Comparison of ENCODE assay signal across 12 mouse cellular contexts in the genomic region with DNA sequence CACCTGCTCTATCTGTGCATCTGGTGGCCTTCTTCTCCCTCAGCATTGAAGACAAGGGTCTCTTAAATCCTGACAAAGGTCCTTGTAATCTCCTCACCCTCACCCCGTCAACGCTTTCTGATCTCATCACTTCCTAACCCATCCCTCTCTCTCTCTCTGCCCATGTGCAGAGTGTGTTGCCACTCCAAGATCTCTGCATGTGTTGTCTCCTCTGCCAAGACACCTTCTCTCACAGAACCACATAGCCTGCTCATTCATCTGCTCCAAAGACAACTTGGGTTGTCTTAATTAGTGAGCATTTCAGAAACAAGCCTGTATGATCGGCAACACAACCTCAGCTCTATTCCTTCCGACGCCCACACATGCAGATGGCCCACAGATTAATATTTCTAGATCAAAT.
"Had no signal": no experiment of that assay in that cellular context is flagged by ENCODE, and none has a peak within 500 bp of the region (broad histone marks: within the 10 kb centered on the region; RNA-seq: fewer than 3 reads in every experiment).

No protein-coding gene starts in this region.

- DNase-seq: left cerebral cortex, postnatal 4 days; liver; liver, embryonic 13.5 days; liver, postnatal 0 days; lung, adult 18-20 months; lung, adult 2 months; lung, embryonic 14.5 days; lung, postnatal 10 days; lung, postnatal 14 days; lung, postnatal 36 days; lung, postnatal 4 days; midbrain, embryonic 14.5 days had no signal
